In the genomic region with DNA sequence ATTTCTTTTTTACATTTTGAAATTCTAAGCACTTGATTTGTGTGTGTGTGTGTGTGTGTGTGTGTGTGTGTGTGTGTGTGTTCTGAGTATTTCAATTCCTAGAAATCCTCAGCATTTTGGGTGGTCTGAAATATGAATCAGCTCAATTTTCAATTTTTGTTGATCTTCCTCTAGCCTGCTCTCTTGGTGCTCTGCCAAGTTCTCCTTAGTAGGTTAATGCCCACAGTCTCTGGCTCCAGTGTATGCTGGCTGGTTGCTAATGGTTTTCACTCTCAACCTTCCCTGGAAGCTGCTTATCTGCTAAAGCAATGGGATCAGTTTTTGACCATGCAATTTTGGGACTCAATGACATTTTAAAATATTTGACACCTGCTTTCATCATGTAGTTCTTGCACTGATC, we compare ENCODE assay signal across 18 mouse cellular contexts. TPM values are rescaled to one million over a fixed set of nuclear protein-coding genes. Genes with fewer than 3 reads are reported as not detected.
"Had no signal": no experiment of that assay in that cellular context is flagged by ENCODE, and none has a peak within 500 bp of the region (broad histone marks: within the 10 kb centered on the region; RNA-seq: fewer than 3 reads in every experiment).

No protein-coding gene starts in this region.

- DNase-seq: kidney, adult 8-10 months; kidney, postnatal 25 days; lung, adult 2 months; lung, postnatal 10 days; retina, postnatal 1 day; right cerebral cortex, postnatal 4 days; spleen, adult 18-20 months; thymus, adult 18-20 months; thymus, postnatal 14 days had no signal

- H3K4me2 ChIP-seq: limb, embryonic 13.5 days; liver, embryonic 11.5 days; liver, embryonic 15.5 days; midbrain, embryonic 12.5 days; neural tube, embryonic 12.5 days had no signal

- H3K36me3 ChIP-seq: limb, embryonic 13.5 days; liver, embryonic 15.5 days; midbrain, embryonic 12.5 days; neural tube, embryonic 12.5 days had no signal

- H3K27ac ChIP-seq: limb, embryonic 13.5 days; liver, embryonic 15.5 days; macrophage; midbrain, embryonic 12.5 days; neural tube, embryonic 12.5 days had no signal

- H3K9ac ChIP-seq: limb, embryonic 13.5 days; liver, embryonic 15.5 days; midbrain, embryonic 12.5 days; neural tube, embryonic 12.5 days had no signal

- H3K4me3 ChIP-seq: limb, embryonic 13.5 days; liver, embryonic 15.5 days; megakaryocyte, embryonic 14.5 days; midbrain, embryonic 12.5 days; neural tube, embryonic 12.5 days had no signal

- H3K9me3 ChIP-seq: limb, embryonic 13.5 days; liver, embryonic 15.5 days; megakaryocyte, embryonic 14.5 days; midbrain, embryonic 12.5 days; neural tube, embryonic 12.5 days had no signal

- H3K4me1 ChIP-seq: limb, embryonic 13.5 days; liver, embryonic 15.5 days; megakaryocyte, embryonic 14.5 days; midbrain, embryonic 12.5 days; neural tube, embryonic 12.5 days had no signal

- H3K27me3 ChIP-seq: limb, embryonic 13.5 days; liver, embryonic 15.5 days; megakaryocyte, embryonic 14.5 days; midbrain, embryonic 12.5 days; neural tube, embryonic 12.5 days had no signal

RNA-seq across cellular contexts. Expression of gene Col8a1, which starts 24.5 kb away (rescaled TPM):
- total RNA-seq: monocyte, adult 5-6 weeks; neutrophil, adult 5-6 weeks had no signal
